7 mouse cellular contexts compared by ENCODE assay signal in genomic region chr6:58831232-58832009, GRCm38 (mm10). TPM values are rescaled to one million over a fixed set of nuclear protein-coding genes. Genes with fewer than 3 reads are reported as not detected.
A peak's percentile ranks its signal among the peaks of the same experiment; 100 is the strongest.
DNase-seq lines count a peak whose midpoint lies in the region; ATAC-seq and TF ChIP-seq lines count a peak whose summit lies in the region.

TSS of gene Herc3 (plus strand) at chr6:58831465.

- H3K4me3 ChIP-seq in intestine, embryonic 16.5 days (ENCODE audit: low read length) = peak within 1 kb of the TSS; percentile 83
- peak within 1 kb of the TSS; percentile 82 for H3K4me3 ChIP-seq in limb, embryonic 12.5 days (replicated peaks)
- peak within 1 kb of the TSS; percentile 82 for H3K4me3 ChIP-seq in midbrain, embryonic 14.5 days (replicated peaks; ENCODE audit: low read depth, low read length)
- H3K4me3 ChIP-seq in spleen, adult 2 months (ENCODE audit: extremely low read depth, insufficient read depth, insufficient read length) = peak within 1 kb of the TSS; percentile 86

- H3K27ac ChIP-seq in intestine, embryonic 16.5 days (ENCODE audit: low read length) = peak within 1 kb of the TSS; percentile 90
- H3K27ac ChIP-seq in limb, embryonic 12.5 days = peak within 1 kb of the TSS; percentile 86
- H3K27ac ChIP-seq in midbrain, embryonic 14.5 days (replicated peaks; ENCODE audit: low read depth, low read length) = peak within 1 kb of the TSS; percentile 89
- peak within 1 kb of the TSS; percentile 65 for H3K27ac ChIP-seq in spleen, adult 2 months (ENCODE audit: insufficient read depth, low read length)

- DNase-seq in adrenal gland, postnatal 10 days = peak; percentile 92
- DNase-seq in embryo, embryonic 11.5 days (ENCODE audit: low read depth, low spot score) = peak; percentile 61
- DNase-seq in gastrocnemius, postnatal 4 days (ENCODE audit: low spot score in 2 of 2) = peak; percentile 61 to 76
- peak; percentile 86 for DNase-seq in midbrain, embryonic 14.5 days
- peak; percentile 27 to 78 for DNase-seq in spleen, adult 2 months (ENCODE audit: low read depth in 1 of 2, low spot score in 2 of 2)

- ATAC-seq in intestine, embryonic 16.5 days = peak; percentile 94
- ATAC-seq in limb, embryonic 12.5 days (ENCODE audit: insufficient number of reproducible peaks, insufficient read depth, low FRiP score, low TSS enrichment, low read depth) = peak; percentile 82
- ATAC-seq in midbrain, embryonic 14.5 days (ENCODE audit: low FRiP score, low TSS enrichment) = peak; percentile 87

- H3K4me2 ChIP-seq in intestine, embryonic 16.5 days (ENCODE audit: low read depth, low read length) = peak within 1 kb of the TSS; percentile 91
- peak within 1 kb of the TSS; percentile 77 for H3K4me2 ChIP-seq in limb, embryonic 12.5 days
- peak within 1 kb of the TSS; percentile 81 for H3K4me2 ChIP-seq in midbrain, embryonic 14.5 days (ENCODE audit: low read length)

- no peaks in the 10 kb centered on the region for H3K36me3 ChIP-seq in intestine, embryonic 16.5 days (ENCODE audit: control insufficient read depth, insufficient read depth, low read length)
- no peaks in the 10 kb centered on the region for H3K36me3 ChIP-seq in limb, embryonic 12.5 days
- no peaks in the 10 kb centered on the region for H3K36me3 ChIP-seq in midbrain, embryonic 14.5 days (ENCODE audit: control insufficient read depth, insufficient read depth, low read length)
- no peaks in the 10 kb centered on the region for H3K36me3 ChIP-seq in spleen, adult 2 months (ENCODE audit: control insufficient read depth, insufficient read depth, low read length)

- TF ChIP-seq POLR2A in spleen, adult 2 months (IDR thresholded peaks at IDR 0.05; ENCODE audit: low read depth, low read length) = peak; percentile 24; the same call in 1 of the 2 replicates

- peak within 1 kb of the TSS; percentile 81 for H3K9ac ChIP-seq in intestine, embryonic 16.5 days (ENCODE audit: low read depth, low read length)
- H3K9ac ChIP-seq in limb, embryonic 12.5 days (replicated peaks) = peak within 1 kb of the TSS; percentile 79
- peak within 1 kb of the TSS; percentile 88 for H3K9ac ChIP-seq in midbrain, embryonic 14.5 days (replicated peaks; ENCODE audit: low read length)

- under 1% methylated on average over 72 of the region's 83 CpGs for WGBS in intestine, embryonic 16.5 days
- WGBS in limb, embryonic 12.5 days = 2% methylated on average over 75 of the region's 83 CpGs
- under 1% methylated on average over 76 of the region's 83 CpGs for WGBS in midbrain, embryonic 14.5 days
- 1% methylated on average over 77 of the region's 83 CpGs for WGBS in spleen, adult 2 months

- 0 out of 2 replicates have a peak, but pooled peaks cover 4% of the 10 kb centered on the region for H3K4me1 ChIP-seq in intestine, embryonic 16.5 days (ENCODE audit: control insufficient read depth, insufficient read depth, low read length)
- 0 out of 2 replicates have a peak, but pooled peaks cover 7% of the 10 kb centered on the region for H3K4me1 ChIP-seq in limb, embryonic 12.5 days (replicated peaks)
- H3K4me1 ChIP-seq in midbrain, embryonic 14.5 days (ENCODE audit: control insufficient read depth, insufficient read depth, low read length) = peaks cover 16% of the 10 kb centered on the region; the same call in 1 of the 2 replicates
- peaks cover 20% of the 10 kb centered on the region for H3K4me1 ChIP-seq in spleen, adult 2 months (ENCODE audit: control insufficient read depth, insufficient read depth, insufficient read length)

- no peaks in the 10 kb centered on the region for H3K9me3 ChIP-seq in intestine, embryonic 16.5 days (ENCODE audit: control insufficient read depth, low read length)
- H3K9me3 ChIP-seq in limb, embryonic 12.5 days = no peaks in the 10 kb centered on the region
- no peaks in the 10 kb centered on the region for H3K9me3 ChIP-seq in midbrain, embryonic 14.5 days (ENCODE audit: control insufficient read depth, low read length)

- H3K27me3 ChIP-seq in intestine, embryonic 16.5 days (replicated peaks; ENCODE audit: control insufficient read depth, insufficient read depth, low read length) = no peaks in the 10 kb centered on the region
- no peaks in the 10 kb centered on the region for H3K27me3 ChIP-seq in limb, embryonic 12.5 days
- no peaks in the 10 kb centered on the region for H3K27me3 ChIP-seq in midbrain, embryonic 14.5 days (ENCODE audit: control insufficient read depth, insufficient read depth, low read length)
- H3K27me3 ChIP-seq in spleen, adult 2 months (ENCODE audit: control insufficient read depth, insufficient read depth, low read length) = no peaks in the 10 kb centered on the region

- no peak for TF ChIP-seq CTCF in spleen, adult 2 months (IDR thresholded peaks at IDR 0.05; ENCODE audit: extremely low read depth, insufficient read depth, insufficient read length, insufficient replicate concordance)

RNA-seq across cellular contexts. Expression of gene Herc3, which starts in this region (rescaled TPM):
- total RNA-seq in adrenal gland, postnatal 10 days (2021) = 10 to 100 TPM; 45.0 to 76.2 TPM
- 10 to 100 TPM; 86.1 to 87.8 TPM for total RNA-seq in gastrocnemius, postnatal 4 days (2021)
- polyA plus RNA-seq in intestine, embryonic 16.5 days (2015; fragmentation: Nextera tagmentation; extraction: Ambion mirVana) = 13.4 and 13.8 TPM in 2 replicates
- 7.5 and 8.3 TPM in 2 replicates for polyA plus RNA-seq in limb, embryonic 12.5 days (2016; fragmentation: Nextera tagmentation; extraction: Ambion mirVana)
- polyA plus RNA-seq in midbrain, embryonic 14.5 days (2014; fragmentation: Nextera tagmentation; extraction: Ambion mirVana) = 29.2 and 30.4 TPM in 2 replicates
- polyA plus RNA-seq in spleen, adult 2 months (2012; rRNA removed) = 20.0 and 21.3 TPM in 2 replicates

Comparison
In these comparisons a context has a peak if more than half of its experiments do, and no peak if none do; other contexts are left out.
1. Peak in every context shown above with its lines: DNase-seq, ATAC-seq, H3K4me3 ChIP-seq and H3K27ac ChIP-seq.